Mouse (Mus musculus): ENCODE data around the gene 4930550C14Rik. TPM values are rescaled to one million over a fixed set of nuclear protein-coding genes. Genes with fewer than 3 reads are reported as not detected.

4930550C14Rik gene
- 0.17 and 0.18 TPM in 2 replicates for polyA plus RNA-seq (2015; fragmentation: Nextera tagmentation; extraction: Ambion mirVana)

GRCm38 (mm10) chr9:53402291-53402711, at the start of gene 4930550C14Rik:
Gene 4930550C14Rik, plus strand, starts transcription at chr9:53402325.
- Histone ChIP-seq H3K9ac (replicated peaks) (no peak within 1 kb of the TSS), H3K36me3 (no peaks in the 10 kb centered on the region)

DNA sequence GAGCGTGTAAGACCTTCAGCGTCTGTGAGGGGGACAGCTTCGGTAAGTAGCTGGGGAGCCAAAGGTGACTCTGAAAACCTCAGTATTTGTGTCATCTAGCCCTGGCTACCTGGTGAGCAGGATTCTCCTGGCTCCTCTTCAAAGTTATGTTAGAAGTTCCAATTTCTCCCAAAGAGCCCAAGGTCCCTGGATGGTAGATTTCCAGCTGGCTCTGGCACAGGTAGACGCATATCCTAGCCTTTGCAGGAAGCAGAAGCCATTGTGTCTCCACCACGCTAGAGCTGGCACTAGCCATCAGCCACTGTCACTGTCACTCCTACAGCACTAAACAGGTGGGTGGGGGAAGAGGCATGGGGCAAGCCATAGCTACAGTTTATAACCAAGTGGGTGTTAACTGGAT, 49.0 kb upstream of the 4930550C14Rik start:
- Histone ChIP-seq H3K4me1 (replicated peaks) (no peaks in the 10 kb centered on the region), H3K4me2 (replicated peaks) (no peak overlapping the region), H3K9ac (replicated peaks) (no peak overlapping the region), H3K9me3 (no peaks in the 10 kb centered on the region; the same call in 1 of the 2 replicates), H3K27me3 (no peaks in the 10 kb centered on the region), H3K4me3 (replicated peaks) (no peak overlapping the region), H3K36me3 (no peaks in the 10 kb centered on the region), H3K27ac (no peak overlapping the region)
- no peak for ATAC-seq
- 94% methylated on average over 5 of the region's 5 CpGs for WGBS

More at GRCm38 (mm10) chr9:53402291-53402711, at the start of gene 4930550C14Rik:
- Histone ChIP-seq H3K9me3 (no peaks in the 10 kb centered on the region), H3K4me1 (replicated peaks) (peaks cover 21% of the 10 kb centered on the region), H3K4me3 (replicated peaks) (no peak within 1 kb of the TSS), H3K4me2 (replicated peaks) (peak within 1 kb of the TSS; percentile 23; the same call in 1 of the 2 replicates), H3K27ac (no peak within 1 kb of the TSS), H3K27me3 (no peaks in the 10 kb centered on the region)
- no peak for ATAC-seq
- WGBS = 25% methylated on average over 11 of the region's 11 CpGs

GRCm38 (mm10) chr9:53356219-53357155, 45.6 kb upstream of the 4930550C14Rik start:
- H3K36me3 ChIP-seq = no peaks in the 10 kb centered on the region
- WGBS = 74% methylated on average over 14 of the region's 14 CpGs
- no peak overlapping the region for H3K4me2 ChIP-seq (replicated peaks)
- H3K9me3 ChIP-seq = no peaks in the 10 kb centered on the region
- no peak overlapping the region for H3K9ac ChIP-seq (replicated peaks)
- no peak overlapping the region for H3K27ac ChIP-seq
- H3K4me1 ChIP-seq (replicated peaks) = no peaks in the 10 kb centered on the region
- no peaks in the 10 kb centered on the region for H3K27me3 ChIP-seq
- no peak for ATAC-seq
- no peak overlapping the region for H3K4me3 ChIP-seq (replicated peaks)

DNA sequence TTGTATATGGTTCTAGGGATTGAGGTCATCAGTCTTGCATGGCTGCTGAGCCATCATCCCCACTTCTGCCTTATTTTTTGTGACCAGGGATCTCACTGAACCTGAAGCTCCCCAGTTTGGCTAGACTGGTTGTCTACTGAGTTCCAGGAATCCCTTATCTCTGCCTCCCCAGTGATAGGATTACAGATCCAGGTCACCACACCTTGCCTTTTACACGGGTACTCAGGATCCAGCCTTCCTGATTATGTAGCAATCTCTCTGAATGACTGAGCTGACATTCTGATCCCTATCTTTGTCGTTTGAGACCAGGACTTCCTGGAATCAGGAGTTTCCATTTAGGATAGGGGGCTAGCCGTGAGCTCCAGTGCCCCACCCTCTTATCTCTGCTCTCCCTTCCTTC, 30.8 kb upstream of the 4930550C14Rik start:
- no peak overlapping the region for H3K4me2 ChIP-seq (replicated peaks)
- WGBS = 80% methylated on average over 3 of the region's 3 CpGs

GRCm38 (mm10) chr9:53375907-53376306, 26.2 kb upstream of the 4930550C14Rik start:
- Histone ChIP-seq H3K9me3 (no peaks in the 10 kb centered on the region), H3K9ac (replicated peaks) (no peak overlapping the region), H3K36me3 (no peaks in the 10 kb centered on the region), H3K4me1 (replicated peaks) (no peaks in the 10 kb centered on the region), H3K4me2 (replicated peaks) (no peak overlapping the region), H3K4me3 (replicated peaks) (no peak overlapping the region), H3K27me3 (no peaks in the 10 kb centered on the region), H3K27ac (no peak overlapping the region)
- ATAC-seq = no peak
- 84% methylated on average over 4 of the region's 4 CpGs for WGBS

More for the DNA sequence above, 30.8 kb upstream of the 4930550C14Rik start:
- Histone ChIP-seq H3K9me3 (no peaks in the 10 kb centered on the region), H3K36me3 (no peaks in the 10 kb centered on the region), H3K4me3 (replicated peaks) (no peak overlapping the region), H3K27me3 (no peaks in the 10 kb centered on the region), H3K4me1 (replicated peaks) (no peaks in the 10 kb centered on the region), H3K27ac (no peak overlapping the region), H3K9ac (replicated peaks) (no peak overlapping the region)
- ATAC-seq = no peak

- Histone ChIP-seq H3K9me3 (no peaks in the 10 kb centered on the region), H3K9ac (replicated peaks) (no peak overlapping the region), H3K4me3 (replicated peaks) (no peak overlapping the region), H3K27ac (no peak overlapping the region), H3K4me1 (replicated peaks) (no peaks in the 10 kb centered on the region), H3K36me3 (no peaks in the 10 kb centered on the region), H3K27me3 (no peaks in the 10 kb centered on the region), H3K4me2 (replicated peaks) (no peak overlapping the region)
- no peak for ATAC-seq
- 87% methylated on average over 13 of the region's 13 CpGs for WGBS
Measured at GRCm38 (mm10) chr9:53376820-53377219, 25.3 kb upstream of the 4930550C14Rik start.

- Histone ChIP-seq H3K4me2 (replicated peaks) (no peak overlapping the region), H3K27me3 (0 out of 2 replicates have a peak, but pooled peaks cover under 1% of the 10 kb centered on the region), H3K36me3 (no peaks in the 10 kb centered on the region), H3K4me3 (replicated peaks) (no peak overlapping the region), H3K9ac (replicated peaks) (no peak overlapping the region), H3K4me1 (replicated peaks) (no peaks in the 10 kb centered on the region), H3K27ac (no peak overlapping the region), H3K9me3 (no peaks in the 10 kb centered on the region)
- WGBS = 69% methylated on average over 5 of the region's 5 CpGs
- ATAC-seq = no peak
Measured at GRCm38 (mm10) chr9:53377597-53377996, 24.5 kb upstream of the 4930550C14Rik start.

DNA sequence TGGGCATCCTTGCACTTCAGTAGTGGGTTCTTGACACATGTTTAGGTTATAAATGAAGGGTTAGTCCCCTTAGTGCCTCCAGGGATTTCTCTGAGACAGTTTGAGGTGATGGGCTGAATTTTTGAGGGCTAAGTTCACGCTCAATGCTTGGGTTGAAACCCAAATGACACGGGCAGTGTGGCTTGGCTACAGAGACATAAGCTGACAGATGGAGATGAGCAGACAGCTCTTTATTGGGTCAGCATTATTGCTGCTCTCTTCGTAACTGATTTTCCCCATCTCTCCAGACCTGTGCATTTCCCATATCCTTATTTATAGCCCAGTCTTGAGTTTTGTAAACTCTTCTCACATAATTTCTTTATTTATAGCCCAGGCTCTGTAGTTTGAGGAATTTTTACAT, 24.0 kb upstream of the 4930550C14Rik start:
- no peaks in the 10 kb centered on the region for H3K36me3 ChIP-seq
- H3K4me3 ChIP-seq (replicated peaks) = no peak overlapping the region
- H3K9ac ChIP-seq (replicated peaks) = no peak overlapping the region
- no peaks in the 10 kb centered on the region for H3K4me1 ChIP-seq (replicated peaks)
- 86% methylated on average over 3 of the region's 3 CpGs for WGBS
- ATAC-seq = no peak
- 0 out of 2 replicates have a peak, but pooled peaks cover 6% of the 10 kb centered on the region for H3K27me3 ChIP-seq
- no peak overlapping the region for H3K27ac ChIP-seq
- H3K9me3 ChIP-seq = no peaks in the 10 kb centered on the region
- H3K4me2 ChIP-seq (replicated peaks) = no peak overlapping the region

- Histone ChIP-seq H3K4me2 (replicated peaks) (no peak overlapping the region), H3K9ac (replicated peaks) (no peak overlapping the region)
- 87% methylated on average over 2 of the region's 2 CpGs for whole genome bisulfite sequencing
Measured at GRCm38 (mm10) chr9:53380595-53380994, 21.5 kb upstream of the 4930550C14Rik start.

DNA sequence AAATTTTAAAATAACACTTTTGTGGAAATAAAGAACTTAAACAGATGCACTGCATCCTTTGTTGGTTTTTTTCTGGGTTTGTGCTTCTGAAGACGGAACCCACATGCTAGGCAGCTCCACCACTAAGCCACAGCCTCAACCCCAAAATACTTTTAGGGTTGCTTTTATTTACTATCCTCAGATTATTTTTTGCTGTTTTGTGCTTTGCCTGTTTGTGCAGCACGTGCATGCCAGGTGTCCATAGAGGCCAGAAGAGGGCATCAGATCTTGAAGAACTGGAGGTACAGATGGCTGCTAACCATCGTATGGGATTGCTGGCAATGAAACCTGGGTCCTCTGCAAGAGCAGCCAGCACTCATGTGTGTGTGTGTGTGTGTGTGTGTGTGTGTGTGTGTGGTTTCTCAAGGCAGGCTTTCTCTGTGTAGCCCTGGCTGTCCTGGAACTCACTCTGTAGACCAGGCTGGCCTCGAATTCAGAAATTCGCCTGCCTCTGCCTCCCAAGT, 21.0 kb upstream of the 4930550C14Rik start:
- no peaks in the 10 kb centered on the region for H3K9me3 ChIP-seq
- no peak overlapping the region for H3K9ac ChIP-seq (replicated peaks)
- no peak overlapping the region for H3K4me2 ChIP-seq (replicated peaks)
- peaks cover 6% of the 10 kb centered on the region for H3K4me1 ChIP-seq (replicated peaks)
- H3K4me3 ChIP-seq (replicated peaks) = no peak overlapping the region
- 83% methylated on average over 5 of the region's 5 CpGs for WGBS
- no peak for ATAC-seq
- H3K27ac ChIP-seq = no peak overlapping the region
- H3K27me3 ChIP-seq = 0 out of 2 replicates have a peak, but pooled peaks cover 6% of the 10 kb centered on the region
- H3K36me3 ChIP-seq = no peaks in the 10 kb centered on the region

More at GRCm38 (mm10) chr9:53380595-53380994, 21.5 kb upstream of the 4930550C14Rik start:
- no peak overlapping the region for H3K4me3 ChIP-seq (replicated peaks)
- no peak for ATAC-seq
- no peaks in the 10 kb centered on the region for H3K9me3 ChIP-seq
- peaks cover 6% of the 10 kb centered on the region for H3K4me1 ChIP-seq (replicated peaks)
- H3K36me3 ChIP-seq = no peaks in the 10 kb centered on the region
- H3K27me3 ChIP-seq = 0 out of 2 replicates have a peak, but pooled peaks cover 6% of the 10 kb centered on the region
- H3K27ac ChIP-seq = no peak overlapping the region

DNA sequence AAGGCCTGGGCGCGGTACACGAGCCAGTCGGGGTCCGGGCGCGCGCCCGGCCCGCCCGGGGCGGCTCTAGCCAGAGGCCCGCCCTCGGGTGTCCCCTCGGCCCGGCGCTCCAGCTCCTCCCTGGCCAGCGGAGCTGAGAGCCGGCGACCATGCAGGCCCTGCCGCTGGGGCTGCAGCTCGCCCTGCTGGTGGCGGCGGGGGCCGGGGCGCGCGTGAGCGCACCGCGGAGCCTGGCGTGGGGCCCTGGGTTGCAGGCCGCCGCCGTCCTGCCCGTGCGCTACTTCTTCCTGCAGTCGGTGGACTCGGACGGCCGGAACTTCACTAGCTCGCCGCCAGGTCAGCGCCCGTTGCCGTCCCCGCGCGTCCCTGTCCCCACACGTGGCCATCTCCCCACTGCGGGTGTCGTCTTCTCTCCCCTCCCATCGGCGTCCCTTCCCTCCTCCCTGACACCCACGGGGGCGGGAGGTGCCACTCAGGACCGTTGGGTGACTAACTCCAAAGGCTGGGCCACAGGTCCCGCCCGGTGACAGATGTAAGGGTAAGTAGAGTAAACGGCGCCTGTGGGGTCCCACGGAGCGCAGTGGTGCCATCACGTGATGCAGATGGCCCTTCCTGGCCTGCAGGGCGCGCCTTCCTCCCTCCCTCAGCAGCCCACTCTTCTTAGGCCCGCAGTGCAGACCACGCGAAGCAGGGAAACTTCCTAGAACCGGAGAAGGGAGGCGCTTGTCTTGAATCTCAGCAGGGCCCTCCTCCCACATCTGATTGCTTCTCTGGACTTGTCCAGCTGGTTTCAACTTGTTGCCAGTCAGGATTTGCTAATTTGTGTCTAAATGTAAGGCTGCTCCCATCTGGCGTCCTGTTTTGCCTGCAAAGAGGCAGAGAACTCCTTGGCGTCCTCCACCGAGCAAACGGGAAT, 17.9 kb upstream of the 4930550C14Rik start, which contains the start of gene Kdelc2:
Gene Kdelc2, plus strand, starts transcription at position 75 of the 916 bp plus-strand sequence.
- Histone ChIP-seq H3K4me3 (replicated peaks) (peak within 1 kb of the TSS; percentile 68), H3K27ac (peak within 1 kb of the TSS; percentile 75), H3K27me3 (0 out of 2 replicates have a peak, but pooled peaks cover 6% of the 10 kb centered on the region), H3K36me3 (no peaks in the 10 kb centered on the region), H3K9me3 (no peaks in the 10 kb centered on the region), H3K9ac (replicated peaks) (peak within 1 kb of the TSS; percentile 80), H3K4me1 (replicated peaks) (peaks cover 6% of the 10 kb centered on the region), H3K4me2 (replicated peaks) (peak within 1 kb of the TSS; percentile 98)
- peak; percentile 95 for ATAC-seq
- WGBS = under 1% methylated on average over 75 of the region's 75 CpGs
